Mouse (Mus musculus) spleen, postnatal 10 days (tissue): ENCODE data around the gene Tsnaxip1.
A peak's percentile ranks its signal among the peaks of the same experiment; 100 is the strongest.

ENCODE experiments used
- DNase-seq, 2 experiments: peaks; one replicate each; pipeline ENCODE4 v3.0.0; 2021 to 2022; ENCODE audit warnings: low spot score in 2 of 2

Gene Tsnaxip1

GRCm38 (mm10) chr8:105860143-105860981, 32.8 kb downstream of the Tsnaxip1 start, which contains the start of gene Nutf2:
Gene Nutf2 (plus strand): TSS chr8:105860580.
- DNase-seq = peak; percentile 87 to 90

- DNase-seq = peak; percentile 35 to 53
Observed at GRCm38 (mm10) chr8:105861951-105862350, 34.4 kb downstream of the Tsnaxip1 start.

- DNase-seq = peak in 1 of 2 experiments; percentile 38
Observed at GRCm38 (mm10) chr8:105866364-105867029, 39.0 kb downstream of the Tsnaxip1 start.

DNA sequence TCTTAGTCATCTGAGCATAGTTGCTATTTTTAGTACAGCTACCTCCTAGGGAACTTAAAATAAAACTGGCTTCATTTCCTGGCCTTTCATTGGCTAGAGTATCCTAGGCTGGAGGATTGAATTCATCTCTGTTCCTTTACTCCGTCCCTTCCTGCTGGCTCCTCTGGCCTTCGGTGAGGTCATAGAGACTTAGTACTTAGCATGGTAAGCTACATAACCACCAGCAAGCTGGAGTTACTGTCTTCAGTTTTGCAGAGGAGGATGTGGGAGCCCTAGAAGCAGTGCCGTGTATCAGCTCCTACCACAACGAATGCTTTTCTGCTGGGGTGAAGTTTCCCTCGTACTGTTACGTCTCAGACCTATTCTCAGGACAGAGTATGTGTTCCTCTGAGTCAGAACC, 46.8 kb downstream of the Tsnaxip1 start:
- DNase-seq = no peak

- peak; percentile 90 to 95 for DNase-seq
Observed at GRCm38 (mm10) chr8:105880754-105881520, 53.4 kb downstream of the Tsnaxip1 start, which contains the start of gene Edc4. Gene Edc4 (plus strand): TSS chr8:105880881.

- DNase-seq = no peak
Observed at GRCm38 (mm10) chr8:105889756-105890465, 62.4 kb downstream of the Tsnaxip1 start.

- no peak for DNase-seq
Observed at GRCm38 (mm10) chr8:105890870-105891269, 63.3 kb downstream of the Tsnaxip1 start.

DNA sequence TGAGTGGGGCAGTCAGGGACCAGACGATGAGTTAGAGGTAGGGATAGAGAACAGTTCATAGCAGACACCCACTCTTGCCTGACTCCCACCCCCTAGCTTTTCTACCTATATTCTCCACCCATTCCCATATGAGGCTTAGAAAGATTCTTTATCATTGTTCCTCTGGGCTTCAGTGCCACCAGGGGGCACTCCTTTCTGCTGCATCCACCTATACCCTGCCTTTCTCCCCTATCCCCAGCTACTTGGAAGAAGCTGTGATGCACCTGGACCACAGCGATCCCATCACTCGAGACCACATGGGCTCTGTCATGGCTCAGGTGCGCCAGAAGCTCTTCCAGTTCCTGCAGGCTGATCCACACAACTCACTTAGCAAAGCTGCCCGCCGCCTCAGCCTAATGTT, 64.9 kb downstream of the Tsnaxip1 start:
- DNase-seq = peak in 1 of 2 experiments; percentile 43

DNA sequence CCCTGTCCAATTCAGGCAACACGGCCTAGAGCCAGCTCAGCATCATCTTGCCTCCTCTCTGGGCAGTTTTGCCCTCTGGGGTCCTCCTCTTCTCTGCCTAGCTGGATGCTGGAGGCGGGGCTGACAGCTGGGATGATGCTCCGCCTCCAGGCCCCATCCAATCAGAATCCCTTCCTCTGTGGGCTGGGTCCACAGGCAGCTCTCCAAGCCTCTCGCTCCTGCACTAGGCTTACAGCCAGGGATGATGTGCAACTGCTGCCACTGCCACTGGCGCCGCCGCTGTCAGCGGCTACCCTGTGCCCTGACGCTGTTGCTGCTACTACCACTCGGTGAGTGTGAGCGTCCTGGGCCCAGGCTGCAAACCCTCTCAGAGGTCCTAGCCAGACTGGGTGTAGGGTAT, 65.8 kb downstream of the Tsnaxip1 start, which contains the start of gene Nrn1l:
Gene Nrn1l (plus strand): TSS at position 229 of the 400 bp plus-strand sequence.
- DNase-seq = peak in 1 of 2 experiments; percentile 42
